Mouse (Mus musculus): ENCODE data around the gene Tmem219. TPM values are rescaled to one million over a fixed set of nuclear protein-coding genes. Genes with fewer than 3 reads are reported as not detected.
"Not testable (repeated sequence)": the region's sequence is repeated elsewhere in the genome, so short reads cannot be mapped to it uniquely, and the experiment has no call there.

Tmem219 gene
- polyA plus RNA-seq, 1 experiment from 2014 or later: 51.9 TPM

DNA sequence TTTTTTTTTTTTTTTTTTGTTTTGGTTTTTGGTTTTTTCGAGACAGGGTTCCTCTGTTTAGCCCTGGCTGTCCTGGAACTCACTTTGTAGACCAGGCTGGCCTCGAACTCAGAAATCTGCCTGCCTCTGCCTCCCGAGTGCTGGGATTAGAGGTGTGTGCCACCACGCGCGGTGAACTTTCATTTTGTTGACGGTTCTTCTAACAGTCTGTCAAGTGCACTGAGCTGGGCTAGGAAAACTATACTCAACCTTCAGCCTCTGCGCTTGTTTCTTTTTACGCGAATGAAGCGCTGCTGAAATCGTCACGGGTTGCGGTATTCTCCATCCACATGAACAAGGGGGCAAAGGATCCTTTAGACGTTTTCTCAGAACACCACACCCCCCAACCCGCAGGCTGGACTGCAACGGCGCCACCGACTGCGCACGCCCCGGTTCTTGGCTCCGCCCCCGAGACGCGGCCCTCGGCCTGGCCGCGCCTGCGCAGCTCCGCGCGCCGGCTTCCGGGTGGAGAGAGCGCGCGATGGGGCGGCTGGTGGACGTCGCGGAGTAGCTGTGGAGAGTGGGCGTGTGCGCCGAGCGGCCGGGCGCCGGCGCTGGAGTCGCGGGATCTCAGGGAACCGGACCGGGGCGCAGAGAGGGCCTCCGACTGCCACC is 5.8 kb upstream of the Tmem219 start, which contains the start of gene Kctd13:
TSS of gene Kctd13 (plus strand) at position 496 of the 654 bp plus-strand sequence.
- DNase-seq (ENCODE audit: low spot score): peak; percentile 95
- 2% methylated on average over 56 of the region's 56 CpGs for WGBS
- Histone ChIP-seq H3K36me3 (ENCODE audit: insufficient read depth, low read length) (peaks cover 4% of the 10 kb centered on the region; the same call in 1 of the 2 replicates), H3K9ac (ENCODE audit: low read depth, low read length) (peak within 1 kb of the TSS; percentile 83), H3K4me2 (ENCODE audit: low read length) (peak within 1 kb of the TSS; percentile 94), H3K4me3 (replicated peaks; ENCODE audit: low read depth, low read length) (peak within 1 kb of the TSS; percentile 75), H3K4me1 (replicated peaks; ENCODE audit: insufficient read depth, low read length) (peaks cover 5% of the 10 kb centered on the region), H3K27ac (peak within 1 kb of the TSS; percentile 58; the same call in 1 of the 2 replicates), H3K27me3 (ENCODE audit: insufficient read depth, low read length) (no peaks in the 10 kb centered on the region), H3K9me3 (replicated peaks; ENCODE audit: low read length) (no peaks in the 10 kb centered on the region)
- TF ChIP-seq CTCF (IDR thresholded peaks at IDR 0.05; ENCODE audit: low read depth): no peak
- peak; percentile 92 for ATAC-seq (replicated peaks; ENCODE audit: low FRiP score, low read depth)

DNA sequence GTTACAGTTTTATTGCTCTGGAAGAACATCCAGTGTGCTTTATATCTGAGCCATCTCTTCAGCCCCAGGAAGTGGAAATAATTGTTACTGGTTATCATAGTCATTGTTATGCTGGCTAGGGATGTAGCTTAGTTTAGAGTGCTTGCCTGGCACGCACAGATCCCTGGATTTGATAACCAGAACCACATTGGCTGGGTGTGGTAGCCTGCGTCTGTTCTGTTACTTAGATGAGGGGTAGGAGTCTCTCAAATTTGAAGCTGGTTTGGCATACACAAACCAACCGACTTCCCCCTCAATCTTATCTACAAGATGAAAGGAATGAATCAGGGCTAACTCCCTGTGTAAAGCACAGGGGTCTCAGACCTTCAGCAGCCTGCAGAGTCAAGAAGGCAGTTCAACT is 3.6 kb upstream of the Tmem219 start:
- no peak for DNase-seq (ENCODE audit: low spot score)
- H3K27me3 ChIP-seq (ENCODE audit: insufficient read depth, low read length): no peaks in the 10 kb centered on the region
- ATAC-seq (replicated peaks; ENCODE audit: low FRiP score, low read depth): no peak
- no peak overlapping the region for H3K4me2 ChIP-seq (ENCODE audit: low read length)
- no peak overlapping the region for H3K9ac ChIP-seq (ENCODE audit: low read depth, low read length)
- H3K4me1 ChIP-seq (replicated peaks; ENCODE audit: insufficient read depth, low read length): peaks cover 11% of the 10 kb centered on the region
- 28% methylated on average over 3 of the region's 3 CpGs for WGBS
- TF ChIP-seq CTCF (IDR thresholded peaks at IDR 0.05; ENCODE audit: low read depth): no peak
- peak overlapping the region; percentile 19; the same call in 1 of the 2 replicates for H3K27ac ChIP-seq
- no peaks in the 10 kb centered on the region for H3K36me3 ChIP-seq (ENCODE audit: insufficient read depth, low read length)
- no peak overlapping the region for H3K4me3 ChIP-seq (replicated peaks; ENCODE audit: low read depth, low read length)
- H3K9me3 ChIP-seq (replicated peaks; ENCODE audit: low read length): no peaks in the 10 kb centered on the region

DNA sequence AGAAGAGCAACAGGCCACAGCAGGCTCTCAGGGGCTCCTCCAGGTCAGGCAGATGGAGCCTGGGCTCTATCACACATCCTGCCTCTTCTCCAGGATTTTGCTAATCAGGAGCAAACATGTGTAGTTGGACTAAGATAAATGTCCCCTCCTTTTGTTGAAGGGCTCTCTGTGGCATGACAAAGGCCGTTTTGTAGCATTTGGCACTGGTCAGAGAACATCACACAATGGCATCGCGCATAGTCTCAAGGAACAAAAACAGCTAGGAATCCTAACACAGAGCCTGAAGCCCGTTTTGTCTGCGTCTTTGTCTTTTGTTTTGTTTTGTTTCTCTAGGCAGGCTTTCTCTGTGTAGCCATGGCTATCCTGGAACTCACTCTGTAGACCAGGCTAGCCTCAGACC is 1.3 kb upstream of the Tmem219 start:
- 0 out of 2 replicates have a peak, but pooled peaks cover 6% of the 10 kb centered on the region for H3K4me1 ChIP-seq (replicated peaks; ENCODE audit: insufficient read depth, low read length)
- no peak for DNase-seq (ENCODE audit: low spot score)
- no peak overlapping the region for H3K27ac ChIP-seq
- no peak overlapping the region for H3K4me3 ChIP-seq (replicated peaks; ENCODE audit: low read depth, low read length)
- no peaks in the 10 kb centered on the region for H3K9me3 ChIP-seq (replicated peaks; ENCODE audit: low read length)
- no peak overlapping the region for H3K4me2 ChIP-seq (ENCODE audit: low read length)
- H3K9ac ChIP-seq (ENCODE audit: low read depth, low read length): no peak overlapping the region
- WGBS: 75% methylated on average over 5 of the region's 5 CpGs
- no peak for ATAC-seq (replicated peaks; ENCODE audit: low FRiP score, low read depth)
- no peak for TF ChIP-seq CTCF (IDR thresholded peaks at IDR 0.05; ENCODE audit: low read depth)
- no peaks in the 10 kb centered on the region for H3K27me3 ChIP-seq (ENCODE audit: insufficient read depth, low read length)
- H3K36me3 ChIP-seq (ENCODE audit: insufficient read depth, low read length): no peaks in the 10 kb centered on the region

DNA sequence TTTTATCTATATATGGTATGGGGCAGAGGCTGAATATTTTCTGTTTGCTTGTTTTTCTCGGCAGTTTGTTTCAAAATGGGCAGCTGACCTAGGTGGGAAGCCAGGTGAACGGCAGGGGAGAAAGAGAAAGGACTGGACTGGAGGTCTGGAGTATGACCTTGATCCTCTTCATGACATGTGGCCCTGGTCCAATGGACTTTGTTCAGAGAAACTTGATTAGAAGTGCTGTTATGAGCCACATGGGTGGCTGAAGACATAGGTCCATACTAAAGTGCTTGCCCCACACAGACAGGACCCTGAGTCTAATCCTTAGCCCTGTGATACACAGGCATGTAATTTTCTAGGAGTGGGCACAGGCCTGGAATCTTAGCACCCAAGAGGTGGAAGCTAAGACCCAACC is 1.2 kb downstream of the Tmem219 start:
- Histone ChIP-seq H3K27ac (peak overlapping the region; percentile 65), H3K36me3 (ENCODE audit: insufficient read depth, low read length) (no peaks in the 10 kb centered on the region), H3K9me3 (replicated peaks; ENCODE audit: low read length) (no peaks in the 10 kb centered on the region), H3K9ac (ENCODE audit: low read depth, low read length) (0 out of 2 replicates have a peak overlapping the region, but pooled peaks have one; percentile 5), H3K4me1 (replicated peaks; ENCODE audit: insufficient read depth, low read length) (0 out of 2 replicates have a peak, but pooled peaks cover 6% of the 10 kb centered on the region), H3K4me2 (ENCODE audit: low read length) (no peak overlapping the region), H3K27me3 (ENCODE audit: insufficient read depth, low read length) (no peaks in the 10 kb centered on the region), H3K4me3 (replicated peaks; ENCODE audit: low read depth, low read length) (no peak overlapping the region)
- ATAC-seq (replicated peaks; ENCODE audit: low FRiP score, low read depth): 0 out of 2 replicates have a peak, but pooled peaks have one; percentile 15
- no peak for TF ChIP-seq CTCF (IDR thresholded peaks at IDR 0.05; ENCODE audit: low read depth)
- WGBS: 51% methylated on average over 2 of the region's 2 CpGs
- DNase-seq (ENCODE audit: low spot score): no peak

DNA sequence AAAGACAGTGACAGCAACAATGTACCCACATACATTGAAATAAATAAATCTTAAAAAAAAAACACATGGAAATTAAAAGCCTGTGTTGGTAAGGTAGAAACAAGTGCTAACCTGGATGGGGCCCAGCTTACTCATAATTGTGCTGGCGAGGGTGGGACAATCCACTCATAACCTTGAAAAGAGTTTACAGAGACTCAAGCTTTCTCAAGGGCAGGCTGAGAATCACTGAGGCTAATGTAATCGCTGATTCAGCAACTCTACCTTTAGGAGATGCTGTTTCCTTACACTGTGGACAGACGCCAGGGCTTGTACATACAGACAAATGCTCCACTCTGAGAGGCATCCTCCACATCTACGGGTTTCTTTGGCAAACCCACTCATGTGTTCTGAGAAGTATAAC is 2.7 kb downstream of the Tmem219 start:
- Histone ChIP-seq H3K4me3 (replicated peaks; ENCODE audit: low read depth, low read length) (no peak overlapping the region), H3K4me2 (ENCODE audit: low read length) (no peak overlapping the region), H3K27ac (no peak overlapping the region), H3K36me3 (ENCODE audit: insufficient read depth, low read length) (no peaks in the 10 kb centered on the region), H3K4me1 (replicated peaks; ENCODE audit: insufficient read depth, low read length) (0 out of 2 replicates have a peak, but pooled peaks cover 6% of the 10 kb centered on the region), H3K9ac (ENCODE audit: low read depth, low read length) (no peak overlapping the region), H3K9me3 (replicated peaks; ENCODE audit: low read length) (no peaks in the 10 kb centered on the region), H3K27me3 (ENCODE audit: insufficient read depth, low read length) (no peaks in the 10 kb centered on the region)
- WGBS: 83% methylated on average over 4 of the region's 4 CpGs
- DNase-seq (ENCODE audit: low spot score) (no peak), ATAC-seq (replicated peaks; ENCODE audit: low FRiP score, low read depth) (no peak)
- no peak for TF ChIP-seq CTCF (IDR thresholded peaks at IDR 0.05; ENCODE audit: low read depth)

DNA sequence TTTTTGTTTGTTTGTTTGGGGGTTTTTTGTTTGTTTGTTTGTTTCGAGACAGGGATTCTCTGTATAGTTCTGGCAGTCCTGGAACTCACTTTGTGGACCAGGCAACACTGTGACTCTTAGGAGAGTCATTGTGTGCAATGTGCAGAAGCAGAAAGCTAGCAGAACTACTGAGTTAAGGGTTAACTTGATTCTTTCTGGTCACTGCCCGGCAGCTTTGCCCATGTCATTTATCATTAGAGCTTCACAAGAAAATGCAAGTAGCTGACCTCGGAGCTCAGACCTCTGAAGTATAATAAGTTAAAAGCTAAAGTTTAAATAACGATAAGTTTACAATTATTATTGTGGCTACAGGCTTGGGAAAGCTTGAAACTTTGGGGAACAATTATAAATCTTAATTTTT is 4.4 kb downstream of the Tmem219 start:
- WGBS: 26% methylated on average over 4 of the region's 4 CpGs
- H3K27me3 ChIP-seq (ENCODE audit: insufficient read depth, low read length); H3K9ac ChIP-seq (ENCODE audit: low read depth, low read length); H3K4me2 ChIP-seq (ENCODE audit: low read length); H3K27ac ChIP-seq; H3K36me3 ChIP-seq (ENCODE audit: insufficient read depth, low read length); H3K9me3 ChIP-seq (replicated peaks; ENCODE audit: low read length); H3K4me3 ChIP-seq (replicated peaks; ENCODE audit: low read depth, low read length); DNase-seq (ENCODE audit: low spot score); ATAC-seq (replicated peaks; ENCODE audit: low FRiP score, low read depth); H3K4me1 ChIP-seq (replicated peaks; ENCODE audit: insufficient read depth, low read length): not testable (repeated sequence)
